Mouse (Mus musculus) cerebellum, adult 2 months (tissue): ENCODE data around the gene Tgfbr3.

ENCODE experiments used
- CTCF ChIP-seq: fragments of 200-500 bp; IDR thresholded peaks from 2 replicates; pipeline ENCODE4 v1.5.1; 2011; ENCODE audit warnings: low read depth, mild to moderate bottlenecking, control low read depth, low read length, moderate library complexity, borderline replicate concordance; ENCODE audit not compliant: insufficient read depth
- POLR2A ChIP-seq: fragments of 200-500 bp; IDR thresholded peaks from 2 replicates; pipeline ENCODE4 v1.6.1; 2011; ENCODE audit warnings: low read length, control low read depth, borderline replicate concordance; ENCODE audit not compliant: insufficient read depth

DNA sequence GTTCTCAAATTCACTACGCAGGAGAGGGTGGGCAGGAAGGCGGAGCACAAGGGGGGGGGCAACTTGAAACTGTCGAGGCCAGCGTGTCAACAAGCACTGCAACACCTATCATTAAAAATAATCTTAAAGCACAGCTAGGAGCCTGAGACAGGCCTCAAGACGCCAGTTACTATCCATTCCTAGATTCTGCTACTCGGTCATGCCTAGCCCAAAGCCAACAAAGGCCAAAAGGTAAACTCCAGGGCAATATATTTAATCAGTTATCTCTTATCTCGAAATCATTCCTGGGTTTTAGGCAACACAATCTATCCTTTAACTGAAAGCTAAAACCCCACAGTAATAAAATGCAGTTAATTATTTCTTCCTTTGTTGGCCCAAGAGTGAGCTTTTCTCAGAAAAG lies 221.9 kb downstream of the Tgfbr3 start:
- TF ChIP-seq POLR2A (no peak), CTCF (no peak)
